Mouse (Mus musculus): ENCODE data around the gene Nab1.

- TF ChIP-seq CTCF (IDR thresholded peaks at IDR 0.05; ENCODE audit: control insufficient read depth, insufficient read depth, low read length) (no peak), POLR2A (IDR thresholded peaks at IDR 0.05; ENCODE audit: borderline replicate concordance, control insufficient read depth, low read depth, low read length) (no peak)
These were observed 26.2 kb downstream of the Nab1 start for GRCm38 (mm10) chr1:52474291-52474690.
